Mouse (Mus musculus) bone marrow, adult 2 months (tissue): ENCODE data around the gene Per2.

Source experiments
- CTCF ChIP-seq: fragments of 200-500 bp; IDR thresholded peaks from 2 replicates; pipeline ENCODE4 v1.5.1; 2011; ENCODE audit warnings: low read length, control low read depth; ENCODE audit not compliant: control insufficient read depth, insufficient read depth
- POLR2A ChIP-seq: fragments of 200-500 bp; IDR thresholded peaks from 2 replicates; pipeline ENCODE4 v1.6.1; 2011; ENCODE audit warnings: low read depth, mild to moderate bottlenecking, control low read depth, low read length, borderline replicate concordance; ENCODE audit not compliant: control insufficient read depth

DNA sequence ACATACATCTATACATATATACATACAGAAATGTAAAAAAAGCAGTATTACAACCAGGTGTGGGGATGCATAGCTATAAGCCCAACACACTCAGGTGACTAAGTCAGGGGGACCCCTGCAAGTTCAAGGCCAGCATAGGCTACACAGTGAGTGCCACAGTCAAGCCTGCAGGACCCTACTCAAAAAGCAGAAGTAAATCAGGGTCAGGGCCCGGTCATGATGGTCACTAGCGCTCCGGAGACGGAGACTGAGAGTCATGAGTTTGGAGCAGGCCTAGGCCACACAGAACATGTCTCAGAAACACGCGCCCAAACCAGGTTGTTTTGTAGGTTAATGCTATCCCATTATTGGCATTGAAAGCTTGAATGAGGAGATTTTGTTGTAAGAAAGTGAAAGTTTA, 39.5 kb upstream of the Per2 start:
- TF ChIP-seq CTCF (no peak), POLR2A (no peak)
